Mouse (Mus musculus) cerebellum, adult 18-20 months (tissue): ENCODE data around the gene Tmprss12.
"Not testable (repeated sequence)": the region's sequence is repeated elsewhere in the genome, so short reads cannot be mapped to it uniquely, and the experiment has no call there.

Source experiments
- DNase-seq, 2 experiments: peaks; one replicate each; pipeline ENCODE4 v3.0.0; 2021

The Tmprss12 gene

GRCm38 (mm10) chr15:100274790-100275559 is 5.7 kb upstream of the Tmprss12 start:
- DNase-seq: no peak

- no peak for DNase-seq
Measured at GRCm38 (mm10) chr15:100276403-100276802, 4.2 kb upstream of the Tmprss12 start.

GRCm38 (mm10) chr15:100277586-100277985 is 3.1 kb upstream of the Tmprss12 start:
- no peak for DNase-seq

GRCm38 (mm10) chr15:100288980-100289379 is 8.3 kb downstream of the Tmprss12 start:
- DNase-seq: no peak

GRCm38 (mm10) chr15:100290858-100291257 is 10.2 kb downstream of the Tmprss12 start:
- DNase-seq: no peak

- DNase-seq: no peak
Measured at GRCm38 (mm10) chr15:100292326-100292725, 11.7 kb downstream of the Tmprss12 start.

GRCm38 (mm10) chr15:100297856-100298255 is 17.2 kb downstream of the Tmprss12 start:
- no peak for DNase-seq

GRCm38 (mm10) chr15:100300499-100300898 is 19.9 kb downstream of the Tmprss12 start:
- no peak for DNase-seq

GRCm38 (mm10) chr15:100301556-100301955 is 20.9 kb downstream of the Tmprss12 start:
- DNase-seq: no peak

GRCm38 (mm10) chr15:100303428-100304018 is 22.9 kb downstream of the Tmprss12 start:
- peak; percentile 17 to 26 for DNase-seq

- peak; percentile 89 for DNase-seq
Measured at GRCm38 (mm10) chr15:100304019-100304991, 23.7 kb downstream of the Tmprss12 start, which contains the start of gene Mettl7a1. Gene Mettl7a1, plus strand, starts transcription at chr15:100304140.

- DNase-seq: no peak
Measured at GRCm38 (mm10) chr15:100306201-100306600, 25.6 kb downstream of the Tmprss12 start.

- peak; percentile 52 to 53 for DNase-seq
Measured at GRCm38 (mm10) chr15:100307438-100308096, 26.9 kb downstream of the Tmprss12 start.

- no peak for DNase-seq
Measured at GRCm38 (mm10) chr15:100312346-100312745, 31.7 kb downstream of the Tmprss12 start.

GRCm38 (mm10) chr15:100314448-100315145 is 34.0 kb downstream of the Tmprss12 start:
- no peak for DNase-seq

- DNase-seq: not testable (repeated sequence)
Measured at GRCm38 (mm10) chr15:100318014-100318671, 37.5 kb downstream of the Tmprss12 start.

GRCm38 (mm10) chr15:100319884-100320283 is 39.2 kb downstream of the Tmprss12 start:
- no peak for DNase-seq

- DNase-seq: no peak
Measured at GRCm38 (mm10) chr15:100320295-100320905, 39.8 kb downstream of the Tmprss12 start.

- DNase-seq: peak; percentile 71 to 73
Measured at GRCm38 (mm10) chr15:100321134-100321533, 40.5 kb downstream of the Tmprss12 start.

- DNase-seq: no peak
Measured at GRCm38 (mm10) chr15:100324021-100324591, 43.5 kb downstream of the Tmprss12 start.
